Mouse (Mus musculus): Measurements from ENCODE around the gene Ifit3b. TPM values are rescaled to one million over a fixed set of nuclear protein-coding genes. Genes with fewer than 3 reads are reported as not detected.

Gene Ifit3b
- polyA plus RNA-seq, 1 experiment from 2014 or later, result 0.16 TPM

- ATAC-seq, result peak; percentile 45; the same call in 1 of the 2 replicates
These were observed 48.9 kb downstream of the Ifit3b start for GRCm38 (mm10) chr19:34656511-34657298.

GRCm38 (mm10) chr19:34662067-34662507, 54.3 kb downstream of the Ifit3b start:
- WGBS, result 18% methylated on average over 13 of the region's 13 CpGs
- Histone ChIP-seq H3K4me2 (replicated peaks) (peak overlapping the region; percentile 51), H3K9me3 (no peaks in the 10 kb centered on the region), H3K27ac (no peak overlapping the region), H3K9ac (replicated peaks) (no peak overlapping the region), H3K4me3 (replicated peaks) (peak overlapping the region; percentile 37), H3K4me1 (replicated peaks) (no peaks in the 10 kb centered on the region), H3K27me3 (no peaks in the 10 kb centered on the region), H3K36me3 (no peaks in the 10 kb centered on the region)
- peak; percentile 96 for ATAC-seq

More at GRCm38 (mm10) chr19:34656511-34657298, 48.9 kb downstream of the Ifit3b start:
- Histone ChIP-seq H3K27me3 (no peaks in the 10 kb centered on the region), H3K9ac (replicated peaks) (no peak overlapping the region), H3K4me2 (replicated peaks) (no peak overlapping the region), H3K27ac (no peak overlapping the region), H3K4me1 (replicated peaks) (no peaks in the 10 kb centered on the region), H3K9me3 (no peaks in the 10 kb centered on the region), H3K36me3 (no peaks in the 10 kb centered on the region), H3K4me3 (replicated peaks) (no peak overlapping the region)
- 30% methylated on average over 2 of the region's 2 CpGs for WGBS

- Histone ChIP-seq H3K9ac (replicated peaks) (no peak overlapping the region), H3K27ac (no peak overlapping the region), H3K4me2 (replicated peaks) (0 out of 2 replicates have a peak overlapping the region, but pooled peaks have one; percentile 51), H3K27me3 (no peaks in the 10 kb centered on the region), H3K36me3 (no peaks in the 10 kb centered on the region), H3K4me1 (replicated peaks) (no peaks in the 10 kb centered on the region), H3K9me3 (no peaks in the 10 kb centered on the region), H3K4me3 (replicated peaks) (no peak overlapping the region)
- WGBS, result 58% methylated on average over 5 of the region's 5 CpGs
- ATAC-seq, result 0 out of 2 replicates have a peak, but pooled peaks have one; percentile 44
These were observed 55.0 kb downstream of the Ifit3b start for GRCm38 (mm10) chr19:34662740-34663139.

Other genes with a start within 250 kb of the Ifit3b start
- 0.15 and 0.19 TPM in 2 replicates for gene Ch25h, start 132.8 kb upstream of the Ifit3b start, polyA plus RNA-seq (2015; fragmentation: Nextera tagmentation; extraction: Ambion mirVana)
- gene Lipa, start 80.5 kb upstream of the Ifit3b start, polyA plus RNA-seq (2015; fragmentation: Nextera tagmentation; extraction: Ambion mirVana), result 21.2 and 22.4 TPM in 2 replicates
- gene Ifit2, start 57.3 kb upstream of the Ifit3b start, polyA plus RNA-seq (2015; fragmentation: Nextera tagmentation; extraction: Ambion mirVana), result 3.3 and 5.4 TPM in 2 replicates
- gene Ifit3, start 24.4 kb upstream of the Ifit3b start, polyA plus RNA-seq (2015; fragmentation: Nextera tagmentation; extraction: Ambion mirVana), result 0.61 and 0.92 TPM in 2 replicates
- 0.35 and 0.48 TPM in 2 replicates for gene Ifit1bl1, start 6.0 kb upstream of the Ifit3b start, polyA plus RNA-seq (2015; fragmentation: Nextera tagmentation; extraction: Ambion mirVana)
- gene Ifit1bl2, start 32.8 kb downstream of the Ifit3b start, polyA plus RNA-seq (2015; fragmentation: Nextera tagmentation; extraction: Ambion mirVana), result 0.12 and 0.18 TPM in 2 replicates
- gene Ifit1, start 32.9 kb downstream of the Ifit3b start, polyA plus RNA-seq (2015; fragmentation: Nextera tagmentation; extraction: Ambion mirVana), result 0.09 and 0.17 TPM in 2 replicates
- 2.1 and 2.3 TPM in 2 replicates for gene Slc16a12, start 139.3 kb downstream of the Ifit3b start, polyA plus RNA-seq (2015; fragmentation: Nextera tagmentation; extraction: Ambion mirVana)

Measured in midbrain, embryonic 13.5 days (tissue).